Mouse (Mus musculus) T-helper 17 cell (primary cell): Measurements from ENCODE around the gene Olfr1093.

Source experiments
- in situ Hi-C, 2 experiments: fragments of 300-600 bp; cut with MboI, MseI; formaldehyde crosslinking; loops; 1 replicate in 1 of 2; 2 replicates in 1 of 2; pipeline ENCODE4 v1.15.1; 2025; ENCODE audit warnings: high pct_unique_total_duplicates in 2 of 2

The Olfr1093 gene

GRCm38 (mm10) chr2:86782179-86782578 lies at the start of gene Olfr1093:
Gene Olfr1093 (plus strand): TSS chr2:86782479.
- in situ Hi-C loops, result no loop called here

- in situ Hi-C loops, result no loop called here
Measured at GRCm38 (mm10) chr2:86733601-86734000, 48.7 kb upstream of the Olfr1093 start, which contains the start of gene Olfr1089. Gene Olfr1089 (minus strand): TSS chr2:86733701.

- in situ Hi-C loops, result no loop called here
Measured at GRCm38 (mm10) chr2:86758893-86759292, 23.4 kb upstream of the Olfr1093 start, which contains the start of gene Olfr1090. Gene Olfr1090 (minus strand): TSS chr2:86758993.

GRCm38 (mm10) chr2:86761050-86761449 lies 21.2 kb upstream of the Olfr1093 start:
- in situ Hi-C loops, result no loop called here

GRCm38 (mm10) chr2:86809918-86810317 lies 27.6 kb downstream of the Olfr1093 start, which contains the start of gene Olfr141:
Gene Olfr141 (minus strand): TSS chr2:86810018.
- in situ Hi-C loops, result no loop called here

GRCm38 (mm10) chr2:86824363-86824762 lies 42.1 kb downstream of the Olfr1093 start, which contains the start of gene Olfr1094:
Gene Olfr1094 (plus strand): TSS chr2:86824663.
- in situ Hi-C loops, result no loop called here
